Mouse (Mus musculus) retina, adult 2 months (tissue): ENCODE results near the gene Enkur.
"Not testable (repeated sequence)": the region's sequence is repeated elsewhere in the genome, so short reads cannot be mapped to it uniquely, and the experiment has no call there.

ENCODE experiments used
- DNase-seq: peaks from one replicate; pipeline ENCODE4 v3.0.0-alpha.2; 2012; ENCODE audit warnings: low read depth, low spot score

Gene Enkur

DNA sequence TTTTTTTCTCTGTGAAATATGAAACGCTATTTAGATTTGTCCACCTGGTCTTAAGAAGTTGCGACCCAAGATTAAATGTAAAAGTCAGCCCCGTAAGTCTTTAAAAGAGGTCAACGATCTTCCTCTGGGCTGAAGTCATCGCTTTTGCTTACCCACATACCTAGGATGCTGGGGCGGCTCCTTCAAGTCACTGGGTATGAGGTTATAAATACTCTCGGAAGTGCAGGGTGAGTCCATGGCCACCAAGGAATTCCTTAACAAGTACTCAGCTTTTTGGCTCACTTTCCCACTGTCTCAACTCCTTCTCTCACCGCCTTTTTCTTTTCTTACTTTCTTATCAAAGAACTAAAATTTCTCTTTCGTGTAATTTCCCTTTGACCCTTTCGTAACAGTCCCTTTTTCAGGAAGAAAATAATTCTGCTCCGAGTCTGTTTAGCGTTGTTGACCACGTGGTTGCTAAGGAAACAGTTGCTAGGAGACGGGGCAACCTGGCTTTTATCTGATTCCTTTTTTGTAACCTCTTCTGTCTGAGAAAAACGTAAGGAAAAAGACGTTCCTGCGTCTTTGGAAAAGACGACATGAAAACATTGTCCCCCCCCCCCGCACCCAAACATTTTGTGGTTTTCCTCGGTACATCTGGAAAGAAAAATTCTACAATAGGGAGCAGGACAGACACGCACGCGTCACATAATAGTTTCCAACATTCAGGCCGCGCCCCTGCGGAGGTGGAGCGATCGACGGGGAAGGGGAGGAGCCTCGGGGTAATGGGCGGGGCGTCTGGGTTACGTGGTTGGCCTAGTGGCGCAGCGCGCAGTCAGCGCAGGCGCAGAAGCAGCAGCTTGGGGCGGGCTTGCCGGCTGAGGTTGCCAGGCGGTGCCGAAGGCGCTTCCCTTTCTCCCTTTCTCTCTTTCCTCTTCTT lies at the start of gene Enkur, which contains the start of gene Thnsl1:
Gene Enkur, minus strand, starts transcription at position 454 of the 919 bp plus-strand sequence.
Gene Thnsl1, plus strand, starts transcription at position 813 of the 919 bp plus-strand sequence.
- peak; percentile 98 for DNase-seq

GRCm38 (mm10) chr2:21254308-21254707 lies 49.1 kb upstream of the Enkur start:
- DNase-seq: no peak

DNA sequence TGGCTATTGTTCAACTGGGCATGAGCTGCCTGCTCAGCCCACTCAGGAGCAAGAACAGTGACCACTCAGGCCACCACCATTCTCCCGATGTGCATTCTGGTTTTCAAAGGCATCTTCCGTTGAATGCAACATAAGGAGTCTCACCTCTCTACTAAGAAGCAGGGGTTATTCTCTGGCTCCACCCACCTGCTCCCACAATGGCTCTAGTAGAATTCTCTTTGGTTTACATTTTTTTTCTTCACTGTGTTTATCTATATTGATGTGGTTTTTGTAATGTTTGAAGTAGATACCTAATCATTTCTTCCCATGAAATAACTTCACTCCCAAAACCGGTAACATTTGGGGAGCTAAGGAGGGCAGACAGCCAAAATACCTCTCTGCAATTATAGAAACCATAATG lies 48.5 kb upstream of the Enkur start:
- no peak for DNase-seq

DNA sequence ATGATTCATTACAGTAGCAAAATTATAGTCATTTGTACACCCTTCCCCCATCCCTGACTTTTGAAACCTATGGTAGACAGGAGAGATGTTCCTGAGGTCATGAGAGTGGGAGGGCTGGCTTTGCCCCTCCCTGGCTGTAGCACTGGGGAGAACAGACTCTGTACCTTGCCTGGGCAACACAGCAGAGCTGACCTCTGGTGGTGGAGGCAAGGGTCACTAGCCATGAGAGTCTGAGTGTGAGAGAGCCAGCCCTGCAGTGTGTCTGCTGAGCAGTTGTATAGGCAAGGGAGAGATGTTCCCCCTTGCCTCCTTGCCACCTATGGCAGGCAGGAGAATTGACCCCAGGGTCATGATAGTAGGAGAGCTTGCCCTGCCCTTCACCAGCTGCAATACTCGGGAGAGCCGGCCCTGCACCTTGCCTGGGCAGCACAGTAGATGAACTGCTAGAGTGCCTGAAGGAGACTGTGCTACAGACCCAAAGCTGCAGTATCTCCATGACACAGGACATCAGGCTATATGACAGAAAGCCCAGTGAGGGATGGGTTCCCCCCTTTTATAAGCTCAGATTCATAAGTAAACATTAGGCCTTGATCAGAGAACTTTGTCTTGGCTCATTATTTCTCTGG lies 40.4 kb upstream of the Enkur start:
- no peak for DNase-seq

DNA sequence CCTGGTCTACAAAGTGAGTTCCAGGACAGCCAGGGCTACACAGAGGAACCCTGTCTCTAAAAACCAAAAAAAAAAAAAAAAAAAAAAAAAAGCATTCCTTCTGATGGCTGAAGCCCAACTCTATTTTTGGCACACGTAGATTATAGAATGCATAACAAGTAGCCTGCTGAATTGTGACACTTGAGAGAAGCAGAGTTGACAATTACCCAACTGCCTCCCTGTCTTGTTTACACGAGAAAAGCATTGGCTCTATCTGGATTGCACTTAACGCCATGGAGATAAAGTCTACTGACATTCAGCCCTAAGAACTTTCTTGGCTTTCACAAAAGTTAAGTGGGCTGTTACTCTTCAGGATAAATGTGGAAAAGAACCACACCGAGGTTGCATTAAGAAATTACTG lies 39.8 kb upstream of the Enkur start:
- DNase-seq: no peak

- DNase-seq: not testable (repeated sequence)
Measured at GRCm38 (mm10) chr2:21244104-21244503, 38.9 kb upstream of the Enkur start.

DNA sequence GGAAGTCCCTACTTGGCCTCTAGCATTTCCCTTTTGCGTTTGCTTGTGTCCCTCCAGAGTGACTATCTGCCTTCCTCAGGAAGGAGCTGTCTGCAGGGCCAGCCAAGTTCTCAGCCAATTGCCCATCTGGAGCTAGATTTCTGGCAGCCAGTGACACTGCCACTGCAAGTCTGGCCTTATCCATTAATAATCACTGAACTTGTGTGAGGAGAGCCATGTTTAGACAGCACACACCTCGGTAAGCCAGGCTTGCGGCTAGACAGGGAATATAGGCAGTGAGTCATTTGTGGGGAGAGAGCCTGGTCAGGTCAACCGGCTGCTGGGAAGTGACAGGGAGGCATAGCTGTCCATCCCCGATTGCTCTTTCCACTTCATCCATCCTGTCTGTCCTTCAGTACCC lies 31.7 kb upstream of the Enkur start:
- no peak for DNase-seq

DNA sequence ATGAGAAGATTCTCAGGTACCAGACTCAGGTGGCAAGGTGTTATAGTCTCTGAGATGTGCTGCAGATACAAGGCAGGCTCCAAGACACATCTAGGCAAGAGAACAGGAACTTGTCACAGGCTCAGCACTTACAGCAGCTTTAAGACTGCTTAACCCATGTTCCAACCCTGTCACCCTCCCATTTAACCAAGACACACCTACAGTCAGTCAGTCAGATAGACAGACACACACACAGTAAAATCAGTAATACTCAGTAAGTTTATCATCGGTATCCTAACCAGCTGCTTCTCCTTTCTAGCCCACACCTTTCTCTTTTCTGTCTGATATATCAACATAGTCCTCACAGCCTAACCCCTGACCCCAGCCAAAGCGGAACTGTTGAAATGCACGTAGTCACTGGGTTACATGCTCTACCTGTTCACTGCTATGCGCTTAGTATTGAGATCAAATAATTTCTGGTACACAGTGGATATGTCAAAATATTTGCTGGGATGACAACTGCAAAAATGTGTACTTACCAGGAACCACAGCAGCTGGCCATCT lies 30.8 kb upstream of the Enkur start:
- no peak for DNase-seq

GRCm38 (mm10) chr2:21234871-21235648 lies 29.9 kb upstream of the Enkur start:
- DNase-seq: no peak

DNA sequence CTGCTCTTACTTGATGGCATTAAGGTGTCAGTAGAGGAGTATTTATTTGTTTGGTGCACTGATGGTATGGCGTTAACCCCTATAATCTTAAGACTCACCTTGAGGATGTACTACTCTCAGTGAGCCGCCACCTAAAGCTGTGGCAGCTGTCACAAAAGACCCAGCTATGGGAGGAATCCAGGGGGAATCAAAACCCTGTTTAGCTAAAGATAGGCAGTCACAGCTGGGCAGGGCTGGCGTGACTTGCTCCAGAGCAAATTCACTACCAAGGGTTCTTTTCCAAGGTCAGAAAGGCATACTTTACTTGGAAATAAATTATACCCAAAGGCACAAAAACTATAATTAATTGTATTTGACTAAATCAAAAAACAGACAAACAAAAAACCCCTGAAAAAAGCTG lies 26.0 kb upstream of the Enkur start:
- no peak for DNase-seq

- no peak for DNase-seq
Measured at GRCm38 (mm10) chr2:21230276-21230675, 25.1 kb upstream of the Enkur start.

DNA sequence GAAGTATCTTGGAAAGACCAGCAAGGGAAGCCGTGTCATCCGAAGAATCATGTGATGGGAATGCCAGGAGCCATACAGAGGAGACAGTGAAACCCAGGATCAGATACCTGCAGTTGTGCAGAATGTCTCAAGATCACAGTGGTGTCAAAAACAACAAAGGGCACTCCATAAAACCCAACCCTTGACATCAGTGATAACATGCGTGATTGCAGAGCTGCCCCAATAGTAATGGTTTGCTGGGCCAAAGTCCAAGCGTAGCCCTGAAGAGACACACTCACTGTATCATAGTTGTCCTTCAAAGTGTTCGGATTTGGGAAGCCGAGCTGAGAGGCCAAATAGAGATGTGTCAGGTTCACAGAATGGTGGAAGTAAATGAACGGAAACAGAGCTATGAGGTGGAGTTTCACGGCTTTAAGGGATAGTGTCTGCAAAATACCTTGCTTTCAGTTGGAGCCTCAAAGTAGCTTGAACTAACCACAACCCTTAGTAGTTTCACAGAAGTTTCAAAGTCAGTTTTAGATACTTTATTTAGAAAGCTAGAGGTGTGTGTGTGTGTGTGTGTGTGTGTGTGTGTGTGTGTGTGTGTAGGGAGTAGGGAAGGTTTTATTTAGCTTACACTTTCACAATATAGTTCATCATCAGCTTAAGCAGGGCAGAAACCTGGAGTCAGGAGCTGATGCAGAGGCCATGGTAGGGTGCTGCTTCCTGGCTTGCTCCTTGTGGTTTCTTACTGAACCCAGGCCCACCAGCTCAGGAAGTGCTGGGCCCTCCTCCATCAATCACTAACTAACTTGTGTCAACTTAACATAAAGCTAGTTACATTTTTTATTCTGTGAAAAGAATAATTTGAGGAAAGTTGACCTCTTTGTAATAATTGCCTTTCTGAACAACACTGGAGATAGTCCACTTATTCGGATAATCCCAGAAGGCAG lies 17.6 kb upstream of the Enkur start:
- DNase-seq: no peak

- DNase-seq: no peak
Measured at GRCm38 (mm10) chr2:21215284-21215683, 10.1 kb upstream of the Enkur start.

DNA sequence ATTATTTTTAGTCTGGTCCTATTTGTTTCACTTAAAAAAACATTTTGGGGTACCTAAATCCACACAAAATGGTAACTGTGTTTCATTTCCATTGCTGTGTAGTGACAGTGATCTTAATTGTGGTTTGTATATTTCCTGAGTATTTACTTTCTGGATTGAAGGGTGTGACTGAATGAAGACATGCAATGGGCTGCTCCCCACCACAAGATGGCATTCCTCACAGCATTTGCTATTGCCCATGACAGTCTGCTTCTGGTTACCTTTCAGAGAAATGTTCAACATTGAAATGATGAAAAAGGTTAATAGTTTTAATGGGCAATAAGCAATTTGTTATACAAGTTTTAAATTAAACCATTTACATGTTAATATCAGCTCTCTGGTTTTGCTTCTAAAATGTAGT lies 9.2 kb upstream of the Enkur start:
- DNase-seq: no peak

DNA sequence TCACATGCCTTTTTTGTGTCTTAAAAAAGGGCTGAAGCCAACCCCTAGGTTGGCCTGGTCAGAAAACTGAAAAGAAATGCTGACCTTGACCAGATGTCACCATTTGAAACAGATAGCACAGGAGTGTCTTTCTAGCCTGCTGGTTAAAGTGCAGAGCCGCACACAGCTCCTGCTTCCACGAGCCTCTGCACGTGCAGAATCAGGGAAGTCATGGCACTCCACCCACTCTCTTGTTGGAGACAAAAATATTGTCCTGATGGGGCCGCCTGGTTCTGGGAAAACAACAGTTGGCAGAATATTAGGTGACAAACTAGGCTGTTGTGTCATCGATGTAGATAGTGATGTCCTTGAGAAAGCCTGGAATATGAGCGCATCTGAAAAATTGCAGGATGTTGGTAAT lies 6.2 kb upstream of the Enkur start:
- DNase-seq: no peak

DNA sequence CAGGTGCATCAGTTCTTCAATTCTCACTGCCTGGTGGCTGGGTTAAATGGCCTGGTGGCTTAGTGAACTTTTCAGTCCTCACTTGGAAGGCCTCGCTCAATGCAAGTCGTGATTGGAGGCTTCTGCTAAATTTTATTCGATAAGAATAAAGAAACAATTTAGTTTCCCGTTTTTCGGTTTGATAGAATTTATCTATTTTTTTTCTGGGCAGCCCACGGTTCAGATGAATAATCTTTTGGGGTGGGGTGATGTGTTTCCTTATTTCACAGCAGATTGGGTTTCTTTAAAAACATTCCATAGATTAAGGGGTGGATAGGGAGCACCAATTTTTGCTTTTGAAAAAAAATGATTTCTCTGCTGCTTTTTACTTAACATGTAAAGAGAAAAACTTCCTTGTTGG lies 1.1 kb upstream of the Enkur start:
- no peak for DNase-seq

DNA sequence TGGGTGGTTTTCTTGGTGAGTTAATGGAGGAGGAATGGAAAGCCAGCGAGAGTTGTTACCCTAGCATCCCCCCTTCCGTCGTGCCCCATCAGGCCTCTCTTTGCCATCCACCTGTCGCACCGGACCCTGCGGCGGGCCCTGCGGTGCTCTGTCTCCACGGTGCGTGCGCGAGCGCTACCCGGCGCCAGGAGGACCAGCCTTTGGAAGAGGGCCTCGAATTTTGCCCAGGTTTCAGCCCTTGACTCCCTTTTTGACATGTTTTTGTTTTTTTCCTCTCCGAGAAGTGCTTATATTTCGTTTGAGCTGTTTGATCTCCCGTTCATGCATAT lies 630 bp upstream of the Enkur start:
- DNase-seq: no peak

- DNase-seq: no peak
Measured at GRCm38 (mm10) chr2:21202754-21203153, 2.4 kb downstream of the Enkur start.

DNA sequence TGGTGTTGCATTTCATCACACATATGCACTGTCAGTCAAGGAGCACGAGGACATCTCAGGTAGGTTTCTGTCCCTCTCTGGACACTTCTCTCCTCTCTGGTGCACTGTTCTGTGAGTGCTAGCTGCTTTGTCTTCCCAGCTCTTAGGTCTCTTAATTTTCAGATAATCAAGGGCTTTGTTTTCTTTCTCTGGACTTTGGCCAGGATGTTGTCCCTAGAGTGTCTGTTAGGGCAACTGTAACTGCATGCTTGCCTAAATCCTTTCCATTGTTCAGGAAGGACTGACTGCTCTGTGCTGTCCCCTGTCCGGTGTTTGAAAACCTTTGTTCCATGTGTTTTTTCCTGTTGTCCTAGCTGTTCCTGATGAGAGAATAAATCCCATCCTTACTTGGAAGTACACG lies 6.1 kb downstream of the Enkur start:
- DNase-seq: no peak

DNA sequence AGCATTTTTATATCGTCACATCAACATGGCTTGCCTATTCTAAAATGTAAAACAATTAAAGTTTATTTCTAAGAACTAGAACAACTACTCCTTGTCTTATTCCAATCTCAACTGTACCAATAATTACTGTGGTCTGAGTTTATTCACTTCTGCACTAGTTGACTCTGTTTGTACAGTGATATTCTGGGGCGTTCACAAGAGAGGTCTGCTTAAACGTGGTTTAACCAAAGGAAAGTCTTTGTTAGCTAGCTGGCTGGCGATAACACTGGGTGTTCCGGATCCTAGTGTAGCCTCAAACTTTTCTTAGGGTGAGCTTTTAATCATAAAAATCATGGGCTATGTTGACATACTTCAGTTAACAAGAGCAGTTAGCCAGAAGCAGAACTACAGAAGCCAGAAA lies 9.9 kb downstream of the Enkur start:
- DNase-seq: no peak

DNA sequence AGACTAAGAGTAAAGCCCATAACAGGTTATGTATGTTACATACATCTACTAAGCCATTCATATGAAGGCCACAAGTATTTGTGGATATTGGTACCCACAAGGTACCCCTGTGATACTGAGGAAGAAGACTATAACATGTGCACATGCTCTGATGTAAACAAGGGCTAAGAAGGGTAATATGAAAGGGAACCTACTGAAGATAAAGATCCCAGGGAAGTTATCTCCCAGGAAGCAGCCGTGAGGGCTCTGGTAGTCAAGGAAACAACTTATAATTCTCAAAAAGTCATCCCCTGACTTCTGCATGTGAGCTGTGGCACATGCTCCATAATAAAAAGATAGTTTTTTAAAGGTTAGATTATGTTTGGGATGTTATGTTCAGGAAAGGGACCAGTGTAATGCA lies 13.9 kb downstream of the Enkur start:
- no peak for DNase-seq
